Mouse (Mus musculus) forebrain, embryonic 14.5 days (tissue): ENCODE measurements around the gene Igdcc3. TPM values are rescaled to one million over a fixed set of nuclear protein-coding genes. Genes with fewer than 3 reads are reported as not detected.
"Not testable (repeated sequence)": the region's sequence is repeated elsewhere in the genome, so short reads cannot be mapped to it uniquely, and the experiment has no call there.

Experiments used
- ATAC-seq: fragments of 200-750 bp; cut with Nextera tagmentation; 2 replicates; pipeline ENCODE4 v1.8.0; 2017; ENCODE audit warnings: mild to moderate bottlenecking, moderate library complexity
- DNase-seq: peaks from one replicate; pipeline ENCODE4 v3.0.0-alpha.2; 2015; ENCODE audit warnings: low spot score
- H3K27ac ChIP-seq: fragments of 300-500 bp; sonication (generic); 2 replicates; pipeline ENCODE4 v1.5.1; 2014; ENCODE audit warnings: low read depth, mild to moderate bottlenecking, control low read depth, low read length, moderate library complexity
- H3K27me3 ChIP-seq: fragments of 300-500 bp; sonication (generic); replicated peaks from 2 replicates; pipeline ENCODE4 v1.6.1; 2014; ENCODE audit warnings: low read length, control low read depth, mixed read lengths; ENCODE audit not compliant: control insufficient read depth, insufficient read depth
- H3K36me3 ChIP-seq: fragments of 300-500 bp; sonication (generic); 2 replicates; pipeline ENCODE4 v1.6.1; 2014; ENCODE audit warnings: low read length, control low read depth; ENCODE audit not compliant: control insufficient read depth, insufficient read depth
- H3K4me1 ChIP-seq: fragments of 300-500 bp; sonication (generic); 2 replicates; pipeline ENCODE4 v1.6.1; 2014; ENCODE audit warnings: antibody characterized with exemption, low read length, control low read depth; ENCODE audit not compliant: control insufficient read depth, insufficient read depth
- H3K4me2 ChIP-seq: fragments of 300-500 bp; sonication (generic); 2 replicates; pipeline ENCODE4 v1.6.1; 2014; ENCODE audit warnings: mild to moderate bottlenecking, control low read depth, low read length
- H3K4me3 ChIP-seq: fragments of 300-500 bp; sonication (generic); 2 replicates; pipeline ENCODE4 v1.5.1; 2014; ENCODE audit warnings: low read depth, low read length, control low read depth
- H3K9ac ChIP-seq: fragments of 300-500 bp; sonication (generic); 2 replicates; pipeline ENCODE4 v1.6.1; 2014; ENCODE audit warnings: mild to moderate bottlenecking, low read length, control low read depth, moderate library complexity
- H3K9me3 ChIP-seq: fragments of 300-500 bp; sonication (generic); replicated peaks from 2 replicates; pipeline ENCODE4 v1.6.1; 2016; ENCODE audit warnings: low read length, control low read depth, mixed read lengths; ENCODE audit not compliant: control insufficient read depth
- WGBS: fragments of 180-500 bp; shearing (Covaris S2); extraction: QIAGEN DNeasy Blood & Tissue Kit; methylation state at CpG from one replicate; pipeline ENCODE4 v1.1.7; 2014; 5-methylcytosine and 5-hydroxymethylcytosine counted together
- polyA plus RNA-seq: library from polyadenylated mRNA; unstranded; fragments of >200 nt; fragmentation: Nextera tagmentation; extraction: Ambion mirVana; gene quantifications from 2 replicates; pipeline ENCODE4 v1.2.1, GENCODE M21; 2014

Igdcc3 gene
- polyA plus RNA-seq, 1 experiment from 2014 or later: 5.1 TPM

GRCm38 (mm10) chr9:65201021-65201380 is 60.0 kb downstream of the Igdcc3 start:
- Histone ChIP-seq H3K27me3 (no peaks in the 10 kb centered on the region), H3K9ac (no peak overlapping the region), H3K4me1 (peaks cover under 1% of the 10 kb centered on the region), H3K36me3 (no peaks in the 10 kb centered on the region), H3K4me2 (no peak overlapping the region), H3K4me3 (no peak overlapping the region), H3K27ac (peak overlapping the region; percentile 71; the same call in 1 of the 2 replicates), H3K9me3 (no peaks in the 10 kb centered on the region)
- ATAC-seq: no peak
- no peak for DNase-seq
- WGBS: 48% methylated on average over 3 of the region's 3 CpGs

GRCm38 (mm10) chr9:65201381-65202164 is 60.6 kb downstream of the Igdcc3 start:
- H3K4me2 ChIP-seq: peak overlapping the region; percentile 57
- no peaks in the 10 kb centered on the region for H3K36me3 ChIP-seq
- no peaks in the 10 kb centered on the region for H3K4me1 ChIP-seq
- no peaks in the 10 kb centered on the region for H3K9me3 ChIP-seq
- peak; percentile 96 for DNase-seq
- peak; percentile 93 for ATAC-seq
- H3K4me3 ChIP-seq: peak overlapping the region; percentile 38
- WGBS: under 1% methylated on average over 18 of the region's 18 CpGs
- no peaks in the 10 kb centered on the region for H3K27me3 ChIP-seq
- peak overlapping the region; percentile 71; the same call in 1 of the 2 replicates for H3K27ac ChIP-seq
- H3K9ac ChIP-seq: peak overlapping the region; percentile 66

- Histone ChIP-seq H3K27me3 (no peaks in the 10 kb centered on the region), H3K36me3 (no peaks in the 10 kb centered on the region), H3K4me2 (peak overlapping the region; percentile 57), H3K27ac (peak overlapping the region; percentile 71; the same call in 1 of the 2 replicates), H3K9ac (peak overlapping the region; percentile 66), H3K9me3 (no peaks in the 10 kb centered on the region), H3K4me1 (no peaks in the 10 kb centered on the region), H3K4me3 (peak overlapping the region; percentile 38)
- 31% methylated on average over 11 of the region's 11 CpGs for WGBS
- DNase-seq: no peak
- ATAC-seq: peak; percentile 44
Measured at GRCm38 (mm10) chr9:65202165-65202754, 61.3 kb downstream of the Igdcc3 start.

- H3K4me2 ChIP-seq: no peak overlapping the region
- ATAC-seq (no peak), DNase-seq (no peak)
- no peak overlapping the region for H3K4me3 ChIP-seq
- H3K27me3 ChIP-seq: no peaks in the 10 kb centered on the region
- H3K27ac ChIP-seq: no peak overlapping the region
- H3K4me1 ChIP-seq: no peaks in the 10 kb centered on the region
- no peak overlapping the region for H3K9ac ChIP-seq
- no peaks in the 10 kb centered on the region for H3K36me3 ChIP-seq
- H3K9me3 ChIP-seq: no peaks in the 10 kb centered on the region
- 77% methylated on average over 11 of the region's 11 CpGs for WGBS
Measured at GRCm38 (mm10) chr9:65205049-65205815, 64.2 kb downstream of the Igdcc3 start.

- not testable (repeated sequence) for H3K27ac ChIP-seq
Measured at GRCm38 (mm10) chr9:65207041-65207815, 66.2 kb downstream of the Igdcc3 start.

GRCm38 (mm10) chr9:65208293-65209179 is 67.5 kb downstream of the Igdcc3 start:
- 91% methylated on average over 32 of the region's 32 CpGs for WGBS

More at GRCm38 (mm10) chr9:65207041-65207815, 66.2 kb downstream of the Igdcc3 start:
- not testable (repeated sequence) for H3K4me3 ChIP-seq, H3K9ac ChIP-seq, H3K4me2 ChIP-seq, H3K27me3 ChIP-seq, H3K4me1 ChIP-seq, ATAC-seq, H3K36me3 ChIP-seq, DNase-seq, H3K9me3 ChIP-seq
- 93% methylated on average over 9 of the region's 9 CpGs for WGBS

GRCm38 (mm10) chr9:65211598-65211997 is 70.6 kb downstream of the Igdcc3 start:
- ATAC-seq: no peak
- no peak for DNase-seq
- no peak overlapping the region for H3K4me3 ChIP-seq
- no peak overlapping the region for H3K4me2 ChIP-seq
- H3K9me3 ChIP-seq: no peaks in the 10 kb centered on the region
- H3K36me3 ChIP-seq: no peaks in the 10 kb centered on the region
- peaks cover 6% of the 10 kb centered on the region; the same call in 1 of the 2 replicates for H3K4me1 ChIP-seq
- H3K27ac ChIP-seq: no peak overlapping the region
- no peaks in the 10 kb centered on the region for H3K27me3 ChIP-seq
- no peak overlapping the region for H3K9ac ChIP-seq
- 50% methylated on average over 1 of the region's 1 CpGs for WGBS

More at GRCm38 (mm10) chr9:65208293-65209179, 67.5 kb downstream of the Igdcc3 start:
- Histone ChIP-seq H3K4me3 (no peak overlapping the region), H3K9ac (no peak overlapping the region), H3K4me1 (no peaks in the 10 kb centered on the region), H3K27me3 (no peaks in the 10 kb centered on the region), H3K27ac (no peak overlapping the region), H3K36me3 (no peaks in the 10 kb centered on the region), H3K4me2 (no peak overlapping the region), H3K9me3 (no peaks in the 10 kb centered on the region)
- ATAC-seq (no peak), DNase-seq (no peak)
